Mouse (Mus musculus) A20 (cell line): Measurements from ENCODE around the gene Rrbp1.

Experiments used
- DNase-seq: peaks from one replicate; pipeline ENCODE4 v3.0.0-alpha.2; 2011; ENCODE audit warnings: low read depth, low spot score

The Rrbp1 gene

DNA sequence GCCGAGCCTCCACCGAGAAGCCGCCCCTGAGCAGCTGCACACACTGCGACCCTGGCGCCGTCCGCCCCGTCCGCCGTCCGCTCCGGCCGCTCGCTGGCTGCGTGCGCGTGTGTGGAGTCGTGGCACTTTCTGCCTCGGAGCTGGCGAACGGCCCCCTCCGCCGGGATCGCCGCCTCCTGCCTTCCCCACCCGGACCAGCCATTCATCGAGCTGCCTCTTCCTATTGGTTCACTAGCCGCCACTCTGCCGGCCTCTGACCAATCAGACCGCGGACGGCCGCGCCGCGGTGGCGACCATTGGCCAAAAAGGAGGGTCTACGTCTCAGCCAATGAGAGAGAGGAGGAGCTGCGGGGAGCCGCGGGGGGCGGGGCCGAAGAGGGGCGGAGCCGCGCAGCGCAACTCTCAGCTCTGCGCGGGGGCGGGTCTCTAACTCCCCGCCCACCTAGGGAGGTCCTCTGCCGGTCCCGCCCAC lies at the start of gene Rrbp1:
Gene Rrbp1, minus strand, starts transcription at position 184 of the 472 bp plus-strand sequence.
- peak; percentile 99 for DNase-seq

DNA sequence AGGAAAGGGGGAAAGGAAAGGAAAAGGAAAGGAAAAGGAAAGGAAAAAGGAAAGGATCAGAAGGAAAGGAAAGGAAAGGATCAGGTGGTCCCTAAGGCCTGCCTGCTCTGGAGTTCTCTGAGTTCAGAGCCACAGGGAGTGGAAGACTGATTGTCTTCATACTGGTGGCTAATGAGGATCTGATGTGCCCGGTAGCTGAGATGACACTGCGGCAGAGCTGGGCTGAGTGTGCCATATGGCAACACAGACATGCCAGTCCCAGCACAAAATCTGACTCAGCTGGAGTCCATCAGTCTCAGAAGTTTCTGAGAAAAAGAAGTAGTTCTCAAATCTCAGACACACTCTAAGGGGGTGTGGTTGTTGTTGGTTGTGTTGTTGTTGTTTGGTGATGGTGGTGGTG lies 46.7 kb upstream of the Rrbp1 start:
- DNase-seq, result no peak

DNA sequence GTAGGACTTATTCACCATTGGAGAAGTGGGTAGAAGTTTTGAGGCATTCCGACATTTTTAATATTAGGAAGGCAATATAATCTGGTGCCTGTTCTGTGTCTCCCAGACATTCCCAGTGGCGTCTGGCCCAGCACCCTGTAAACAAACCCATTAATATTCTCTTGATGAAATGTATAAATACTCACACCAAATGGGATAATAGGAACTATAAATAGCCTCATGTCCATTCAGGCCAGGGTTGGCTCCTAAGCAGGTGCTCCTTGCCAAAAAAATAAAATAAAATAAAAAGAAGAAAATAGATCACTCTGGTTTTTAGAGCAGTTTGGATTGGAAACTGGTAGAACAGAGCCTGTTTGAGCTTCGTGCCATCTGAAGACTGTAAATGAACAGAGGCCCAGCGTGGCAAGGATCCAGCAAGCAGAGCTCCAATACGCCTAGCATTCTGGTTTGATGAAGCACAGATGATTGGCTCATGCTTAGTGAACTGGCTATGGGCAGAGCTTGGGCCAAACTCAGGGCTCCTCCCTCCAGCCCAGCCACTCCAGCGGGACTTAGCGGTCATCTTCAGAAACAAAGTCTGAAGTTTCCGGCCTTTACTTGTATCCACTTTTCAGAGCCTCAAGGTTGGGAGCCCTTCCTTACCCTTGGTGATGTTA lies 41.5 kb upstream of the Rrbp1 start:
- no peak for DNase-seq

DNA sequence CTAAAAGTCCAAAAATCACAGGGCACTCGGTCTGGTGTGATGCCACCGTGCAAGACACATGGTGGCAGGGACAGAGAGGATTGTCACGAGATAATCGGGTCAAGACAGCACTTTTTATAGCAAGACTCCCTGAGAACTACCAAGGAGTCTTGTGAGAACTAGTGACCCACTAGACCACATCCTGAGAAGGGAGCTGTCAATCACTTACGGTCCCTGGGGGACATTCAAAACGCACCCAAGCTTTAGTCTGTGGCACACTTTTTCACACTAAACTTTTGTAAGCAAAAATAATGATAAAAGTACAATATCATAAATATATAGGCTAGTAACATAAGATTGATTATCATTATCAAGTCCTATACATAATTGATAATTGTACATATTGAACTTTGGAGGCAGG lies 39.8 kb upstream of the Rrbp1 start:
- peak; percentile 10 for DNase-seq

DNA sequence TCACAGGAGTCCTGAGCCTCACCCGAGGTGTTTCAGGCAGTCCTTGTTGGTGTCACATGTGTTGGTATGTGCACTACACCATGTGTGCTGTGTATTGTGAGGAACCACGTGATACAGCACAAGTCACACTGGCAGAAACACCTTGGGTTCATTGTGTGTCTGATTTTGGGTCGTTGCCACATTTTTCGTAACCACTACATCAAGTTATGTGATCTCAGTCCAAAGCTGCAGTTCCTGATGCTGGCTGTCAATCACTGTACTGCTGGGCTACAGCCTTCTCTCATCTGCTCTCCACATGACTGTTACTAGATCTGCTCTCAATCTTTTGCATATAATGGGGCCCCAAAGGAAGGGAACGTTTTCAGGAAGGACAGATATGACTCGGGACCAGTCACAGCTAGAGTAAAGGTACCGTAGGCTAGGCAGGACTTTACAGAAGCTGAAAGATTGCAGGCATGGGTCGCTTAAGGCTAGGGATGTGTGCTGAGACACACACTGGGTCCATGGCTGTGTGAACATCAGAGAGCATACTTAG lies 39.1 kb upstream of the Rrbp1 start:
- DNase-seq, result peak; percentile 51

DNA sequence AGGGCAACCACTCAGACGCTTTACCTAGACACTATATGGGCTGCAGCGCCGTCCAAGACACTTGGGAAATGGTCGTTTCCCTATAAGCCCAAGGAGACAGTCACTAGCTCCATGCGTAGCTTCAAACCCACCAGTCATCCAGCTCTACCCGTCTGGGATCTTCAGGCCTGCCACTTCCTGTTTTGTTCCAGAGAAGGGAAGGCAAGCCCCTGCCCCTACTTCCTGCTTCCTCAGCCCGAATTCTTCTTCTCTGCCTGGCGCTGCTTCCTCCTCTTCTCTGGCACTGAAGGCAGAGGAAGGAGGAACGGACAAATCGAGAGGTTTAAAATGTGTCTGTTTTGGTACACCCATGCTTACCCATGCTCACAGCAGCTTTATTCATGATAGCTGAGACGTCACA lies 35.9 kb upstream of the Rrbp1 start:
- DNase-seq, result no peak

DNA sequence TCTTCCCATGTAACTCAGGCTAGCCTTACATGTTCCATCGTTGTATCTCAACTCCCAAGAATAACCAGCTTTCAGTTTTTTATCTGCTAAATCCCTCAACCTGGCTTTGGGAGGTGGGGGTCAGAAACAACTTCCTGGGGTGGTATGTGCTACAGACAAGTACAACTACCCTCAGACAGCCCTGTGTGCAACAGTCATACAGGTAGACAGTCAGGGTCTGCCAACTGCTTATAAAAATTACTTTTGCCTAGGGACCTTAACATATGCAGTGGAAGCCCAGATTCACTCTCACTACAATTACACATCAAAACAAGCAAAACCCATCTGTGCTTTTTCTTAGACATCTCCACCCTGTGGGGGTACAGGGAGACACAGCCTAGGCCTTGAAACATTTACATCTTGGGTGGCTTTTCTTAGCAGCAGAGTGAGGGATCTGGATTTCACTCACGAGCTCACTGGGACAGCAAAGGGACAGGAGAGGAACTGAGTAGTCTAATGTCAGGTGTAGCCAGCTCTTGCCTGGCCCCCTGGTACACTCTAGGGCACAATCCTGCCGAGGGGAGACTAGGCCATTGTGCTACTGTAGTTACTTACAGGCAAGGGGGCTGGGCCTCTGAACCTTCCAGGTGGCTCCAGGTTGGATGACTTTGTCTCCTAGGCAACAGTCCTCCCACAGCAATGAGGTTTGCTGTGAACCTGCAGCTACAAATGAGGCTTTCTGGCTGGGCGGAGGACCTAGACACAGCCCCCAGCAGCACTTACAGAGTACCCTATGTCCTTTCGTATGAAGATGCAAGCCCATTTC lies 34.9 kb upstream of the Rrbp1 start:
- DNase-seq, result no peak

DNA sequence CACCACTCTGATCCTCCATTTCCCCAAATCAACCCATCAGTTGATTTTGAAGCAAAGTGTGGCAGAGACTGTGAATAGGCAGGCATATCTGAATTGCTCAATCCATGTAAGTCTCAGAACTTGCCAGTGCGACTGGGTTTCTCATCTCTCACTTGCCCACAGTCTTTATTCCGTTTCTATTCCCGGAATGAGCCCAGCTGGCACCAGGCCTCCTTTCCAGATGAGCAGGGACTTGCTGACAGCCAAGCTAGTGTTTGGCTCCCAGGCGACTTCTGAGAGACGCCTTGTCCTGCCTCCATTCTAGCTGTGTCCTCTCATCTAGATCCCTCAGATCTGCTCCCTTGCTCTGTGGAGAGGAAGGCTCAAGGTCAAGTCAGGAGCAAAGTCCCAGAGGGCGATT lies 33.7 kb upstream of the Rrbp1 start:
- DNase-seq, result no peak

DNA sequence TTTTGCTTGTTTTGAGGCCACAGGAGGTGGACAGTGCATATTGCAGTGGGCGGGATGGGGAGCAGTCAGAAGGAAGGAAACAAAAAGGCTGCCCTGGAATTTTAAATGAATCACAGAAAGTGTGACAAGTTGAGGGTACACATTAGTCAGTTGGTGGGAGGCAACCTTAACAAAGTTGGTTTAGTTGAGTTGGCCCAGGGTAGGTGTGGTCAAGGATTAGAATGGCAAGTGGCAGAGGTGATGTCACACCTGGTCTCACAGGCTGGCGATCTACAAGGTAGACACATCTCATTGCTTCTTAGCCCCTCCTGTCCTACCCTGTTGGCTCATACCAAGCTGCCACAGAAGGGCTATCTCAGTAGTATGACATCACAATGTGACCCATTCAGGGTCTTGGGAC lies 21.6 kb upstream of the Rrbp1 start, which contains the start of gene Banf2:
Gene Banf2, plus strand, starts transcription at position 396 of the 400 bp plus-strand sequence.
- DNase-seq, result no peak

DNA sequence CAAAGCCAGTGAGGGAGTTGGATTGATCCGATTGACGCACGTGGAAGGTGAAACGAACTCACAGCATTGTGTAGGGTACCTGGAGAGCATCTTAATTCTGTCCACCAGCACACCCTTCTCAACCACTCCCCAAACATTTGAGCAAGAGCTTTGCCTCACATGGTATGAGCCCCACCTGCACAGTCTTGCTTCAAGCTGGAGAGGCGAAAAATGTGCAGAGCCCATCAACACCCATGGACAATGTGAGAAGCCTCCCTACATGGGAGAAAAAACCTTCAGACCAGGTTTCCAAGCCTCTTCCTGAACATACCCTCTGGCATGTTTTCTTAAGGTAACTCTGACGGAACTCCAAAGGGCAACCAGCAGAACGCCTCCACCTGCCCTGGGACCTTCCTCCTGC lies 19.7 kb upstream of the Rrbp1 start:
- DNase-seq, result no peak

DNA sequence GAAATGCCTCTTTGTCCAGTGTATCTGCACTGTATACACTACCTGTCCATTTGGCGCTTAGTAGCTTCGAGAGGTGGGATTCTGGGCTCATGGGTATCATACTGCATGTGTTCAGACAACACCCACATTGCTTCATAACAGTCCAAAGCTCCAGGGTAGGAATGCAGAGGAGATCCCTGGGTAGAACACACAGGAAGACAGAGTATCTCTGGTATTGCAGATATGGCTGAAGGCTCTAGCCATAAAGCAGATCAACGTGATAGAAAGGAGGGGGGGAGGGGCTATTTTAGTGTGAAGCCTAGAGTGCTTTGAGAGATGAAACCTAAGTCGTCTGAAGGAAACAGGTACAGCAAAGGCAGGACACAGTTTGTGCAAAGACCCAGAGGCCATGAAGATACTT lies 15.4 kb upstream of the Rrbp1 start:
- no peak for DNase-seq

DNA sequence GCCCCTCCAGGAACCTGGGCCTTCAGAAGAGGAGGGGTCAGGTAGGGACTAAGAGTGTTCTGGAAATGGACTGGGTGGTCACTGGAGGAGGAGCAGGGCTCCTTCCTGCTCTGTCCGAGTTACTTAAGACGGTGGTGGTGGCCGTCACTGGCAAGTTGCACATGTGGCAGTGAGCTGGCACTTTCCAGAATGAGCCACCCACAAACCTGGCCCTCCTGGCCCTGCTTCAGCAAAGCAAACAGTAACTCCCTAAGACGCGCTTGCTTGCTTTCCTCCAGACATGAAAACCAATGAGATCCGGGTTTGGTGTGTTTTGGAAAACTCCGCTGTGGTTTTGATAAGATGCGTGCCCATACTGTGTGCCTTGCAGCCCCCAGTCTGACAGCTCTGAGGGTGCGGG lies 14.3 kb upstream of the Rrbp1 start:
- DNase-seq, result no peak

DNA sequence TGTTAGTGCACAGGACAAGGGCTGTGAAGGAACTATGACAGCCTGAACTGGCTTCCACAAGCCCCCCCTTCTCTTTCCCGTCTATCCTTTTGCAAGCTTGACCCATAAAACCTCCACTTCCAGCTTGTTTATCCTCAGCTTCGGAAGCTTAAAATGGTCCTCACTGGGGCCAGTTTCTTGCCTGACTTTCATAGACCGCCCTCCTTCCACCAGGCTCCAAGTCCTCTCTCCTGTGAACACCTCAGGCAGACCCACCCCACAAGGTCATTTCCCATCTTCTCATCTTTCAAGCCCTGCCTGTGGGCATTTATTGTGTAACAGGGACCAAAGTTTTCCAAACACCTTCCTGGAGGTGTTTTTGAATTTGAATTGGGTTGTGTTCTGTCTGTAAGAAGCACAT lies 11.4 kb upstream of the Rrbp1 start:
- no peak for DNase-seq

DNA sequence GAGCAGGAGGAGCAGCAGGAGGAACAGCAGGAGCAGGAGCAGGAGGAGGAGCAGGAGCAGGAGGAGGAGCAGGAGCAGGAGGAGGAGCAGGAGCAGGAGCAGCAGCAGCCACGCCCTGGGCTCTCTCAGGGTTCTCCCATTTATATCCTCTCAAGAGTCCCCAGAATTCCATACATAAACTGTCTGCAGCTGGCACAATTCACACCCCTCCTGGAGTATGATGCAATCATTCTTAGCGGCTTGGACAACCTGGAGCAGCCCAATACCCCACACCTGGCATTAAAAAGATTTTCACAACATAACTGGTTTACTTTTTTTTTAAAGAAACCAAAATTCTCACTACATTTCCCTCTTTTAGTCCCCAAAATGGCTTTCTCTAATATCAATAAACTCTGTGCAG lies 8.9 kb upstream of the Rrbp1 start:
- no peak for DNase-seq

DNA sequence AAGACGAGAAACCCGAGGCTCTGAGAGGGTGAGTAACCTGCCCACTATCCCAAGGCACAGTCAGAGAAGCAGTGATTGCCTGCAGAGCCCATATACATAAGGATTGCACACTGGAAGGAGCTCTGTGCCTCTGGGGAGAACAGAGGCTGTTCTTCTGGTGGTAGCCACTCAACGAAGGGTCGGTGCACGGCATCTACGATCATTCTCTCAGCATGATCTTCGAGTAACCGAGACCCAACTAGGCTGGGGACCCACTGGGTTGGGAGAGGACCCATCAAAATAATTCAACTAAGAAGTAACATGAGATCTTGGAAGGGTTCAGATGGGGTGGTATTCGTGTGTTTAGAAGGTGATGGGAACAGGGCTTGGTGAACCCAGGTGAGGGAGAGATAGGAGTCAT lies 4.8 kb upstream of the Rrbp1 start:
- DNase-seq, result no peak

DNA sequence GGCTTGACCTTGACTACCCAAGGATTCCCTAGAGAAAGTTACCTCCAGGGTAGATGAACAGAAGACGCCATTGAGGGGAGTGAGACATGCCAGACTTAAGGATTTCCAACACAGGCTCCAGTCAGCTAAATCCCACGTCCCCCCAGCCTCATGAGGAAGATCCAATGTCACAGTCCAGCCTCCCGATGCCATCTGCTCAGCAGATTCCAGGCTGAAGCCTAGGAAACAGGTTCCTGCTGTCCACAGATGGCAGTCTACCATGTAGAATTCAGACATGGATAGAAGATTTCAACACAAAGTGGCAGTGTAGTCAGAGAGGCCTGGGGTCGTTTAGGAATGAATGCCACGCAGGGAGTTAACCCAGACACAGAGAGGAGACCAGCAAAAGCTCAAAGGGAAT lies 3.4 kb upstream of the Rrbp1 start:
- DNase-seq, result no peak

DNA sequence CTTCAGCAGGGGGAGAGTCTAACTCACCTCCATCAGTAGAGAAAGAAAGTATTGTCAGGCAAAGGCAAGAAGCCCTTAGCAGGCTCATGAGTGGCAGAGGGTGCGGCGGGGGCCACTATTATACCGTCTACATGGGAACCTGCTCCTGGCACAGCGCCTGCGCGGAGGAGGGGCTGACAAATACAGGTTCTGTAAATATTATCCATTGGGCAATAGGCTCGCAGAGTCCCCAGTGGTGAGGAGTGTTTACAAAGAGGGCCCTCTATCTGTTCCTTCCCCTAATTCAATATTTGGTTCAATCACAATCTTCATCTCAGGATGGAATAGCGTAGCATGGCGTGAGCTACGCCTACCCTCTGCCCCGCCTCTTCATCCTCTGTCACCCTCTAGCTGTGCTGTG lies 3.0 kb upstream of the Rrbp1 start:
- no peak for DNase-seq

DNA sequence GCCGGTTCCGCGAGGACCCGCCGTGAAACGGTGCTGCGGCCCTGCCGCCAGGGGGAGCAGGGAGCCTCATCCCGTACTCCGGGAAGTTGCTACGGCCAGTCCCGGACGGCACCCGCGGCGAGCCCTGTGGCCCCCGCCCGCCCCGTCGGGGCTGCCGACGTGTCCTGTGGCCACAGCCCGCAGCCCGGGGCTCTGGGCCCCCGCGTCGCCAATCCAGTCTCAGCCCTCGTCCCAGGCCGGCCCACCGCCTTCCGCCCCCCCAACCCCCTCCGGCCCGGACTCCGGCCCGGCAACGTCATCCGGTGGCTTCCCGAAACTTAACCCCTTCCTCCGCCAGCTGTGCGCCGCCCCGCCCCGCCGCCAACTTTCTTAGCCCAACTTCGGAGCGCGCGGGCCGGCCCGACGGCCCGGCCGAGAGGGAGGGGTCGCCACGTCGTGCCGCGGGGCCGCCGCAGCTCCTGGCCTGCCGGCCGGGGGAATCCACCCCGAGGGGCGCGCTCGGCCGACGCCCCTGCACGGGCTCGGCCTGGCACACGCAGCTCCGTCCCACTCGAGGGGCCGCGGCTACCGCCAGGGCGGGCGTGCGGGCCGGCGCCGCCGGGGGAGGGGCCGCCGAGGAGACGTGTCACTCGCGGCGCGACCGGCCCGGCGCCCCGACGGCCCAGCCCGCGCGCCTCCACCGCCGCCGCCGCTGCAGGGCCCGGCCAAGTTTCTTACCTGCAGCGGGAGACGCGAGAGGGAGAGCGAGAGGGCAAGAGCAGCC lies 600 bp downstream of the Rrbp1 start:
- peak; percentile 86 for DNase-seq

DNA sequence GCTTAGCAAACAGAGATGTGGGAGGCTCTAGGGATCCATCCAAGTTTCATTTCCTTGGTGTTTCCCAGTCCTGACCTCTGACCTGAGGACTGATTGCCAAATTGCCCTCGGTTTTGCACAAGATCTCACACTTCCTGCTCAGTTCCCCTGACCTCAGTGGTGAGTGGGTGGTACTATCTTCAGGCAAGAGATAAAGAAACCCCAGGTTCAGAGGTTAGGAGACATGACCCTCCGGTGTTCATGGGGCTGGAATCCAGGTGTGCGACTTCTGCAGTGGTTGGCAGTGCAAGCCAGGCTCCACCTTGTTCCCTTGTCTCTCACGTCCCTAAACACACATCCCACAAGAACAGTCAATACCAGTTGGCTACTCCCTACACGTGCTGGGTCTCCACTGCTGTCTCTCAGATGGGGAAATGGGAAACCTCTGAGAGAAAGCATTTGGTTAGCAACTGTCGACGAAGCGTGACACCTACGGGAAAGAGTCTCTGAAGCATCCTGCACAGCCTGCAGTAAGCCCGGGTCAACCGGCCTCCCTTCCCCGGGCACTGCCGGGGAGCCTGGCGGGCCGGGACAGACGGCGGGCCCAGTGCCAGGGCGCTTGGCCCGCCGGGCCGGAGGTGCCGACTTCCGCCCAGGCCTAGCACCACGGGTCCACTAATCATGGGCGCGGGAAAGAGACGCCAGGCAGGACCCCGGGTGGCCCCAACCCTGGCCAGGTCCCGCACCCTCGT lies 1.3 kb downstream of the Rrbp1 start:
- DNase-seq, result peak; percentile 67

DNA sequence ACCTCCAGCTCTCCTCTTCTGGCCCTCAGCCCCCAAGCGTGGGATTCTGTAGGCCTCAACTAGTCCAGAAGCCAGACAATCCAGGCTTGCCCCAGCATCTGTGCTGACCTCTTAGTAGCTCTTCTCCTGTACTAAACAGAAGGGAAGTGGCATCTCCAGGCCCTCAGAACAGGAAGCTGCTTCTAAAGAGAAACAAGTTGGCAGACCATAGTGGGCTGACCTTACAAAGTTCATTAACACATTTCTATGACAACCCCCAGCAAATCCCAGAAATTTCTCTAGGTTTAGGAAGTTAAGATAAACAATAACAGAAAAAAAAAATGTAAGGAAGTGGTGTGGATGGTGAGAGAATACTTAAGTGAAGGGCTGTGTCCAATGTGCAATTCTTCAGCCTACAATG lies 2.0 kb downstream of the Rrbp1 start:
- peak; percentile 40 for DNase-seq

DNA sequence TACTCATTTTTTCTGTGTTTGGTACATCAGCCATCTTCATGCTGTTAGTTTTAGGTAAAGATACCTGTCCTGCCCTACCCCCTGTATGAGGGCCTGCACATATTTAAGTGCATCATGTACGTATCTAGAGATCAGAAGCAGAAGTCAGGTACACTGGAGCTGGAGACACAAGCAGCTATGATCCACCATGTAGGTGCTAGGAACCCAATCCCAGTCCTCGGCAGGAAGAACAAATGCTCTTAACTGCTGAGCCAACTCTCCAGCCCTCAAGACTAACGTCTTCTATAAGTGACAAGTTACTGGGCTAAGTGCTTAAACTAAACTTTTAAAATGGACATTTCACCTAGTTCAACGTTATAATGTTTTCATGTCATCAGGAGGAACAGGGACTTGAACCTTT lies 3.9 kb downstream of the Rrbp1 start:
- DNase-seq, result no peak

DNA sequence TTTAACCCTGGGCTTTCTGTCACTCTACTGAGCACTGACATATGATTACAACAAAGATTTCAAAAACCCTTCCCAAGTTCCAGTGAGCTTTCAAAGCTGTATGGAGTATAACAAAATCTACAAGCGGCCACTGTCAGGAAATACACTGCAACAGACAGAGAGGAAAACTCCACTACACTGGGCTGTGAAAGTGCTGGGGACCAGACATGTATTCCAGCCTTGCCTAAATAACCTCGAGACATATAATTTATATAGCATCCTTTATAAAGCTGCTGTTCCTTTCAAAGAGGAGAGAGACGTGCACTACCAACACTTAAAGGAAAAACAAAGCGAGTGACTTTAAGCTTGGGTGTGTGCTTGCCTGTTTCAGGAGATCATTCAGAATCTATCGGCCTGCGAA lies 4.4 kb downstream of the Rrbp1 start:
- no peak for DNase-seq
